Mouse (Mus musculus) lung, adult 2 months (tissue): ENCODE results near the gene Fkbp2.

Experiments used
- CTCF ChIP-seq: fragments of 200-500 bp; IDR thresholded peaks from 2 replicates; pipeline ENCODE4 v1.5.1; 2011; ENCODE audit warnings: mild to moderate bottlenecking, low read length, control low read depth; ENCODE audit not compliant: insufficient read depth
- POLR2A ChIP-seq: fragments of 200-500 bp; IDR thresholded peaks from 2 replicates; pipeline ENCODE4 v1.6.1; 2011; ENCODE audit warnings: low read depth, mild to moderate bottlenecking, control low read depth, low read length, borderline replicate concordance; ENCODE audit errors: extremely low read depth

DNA sequence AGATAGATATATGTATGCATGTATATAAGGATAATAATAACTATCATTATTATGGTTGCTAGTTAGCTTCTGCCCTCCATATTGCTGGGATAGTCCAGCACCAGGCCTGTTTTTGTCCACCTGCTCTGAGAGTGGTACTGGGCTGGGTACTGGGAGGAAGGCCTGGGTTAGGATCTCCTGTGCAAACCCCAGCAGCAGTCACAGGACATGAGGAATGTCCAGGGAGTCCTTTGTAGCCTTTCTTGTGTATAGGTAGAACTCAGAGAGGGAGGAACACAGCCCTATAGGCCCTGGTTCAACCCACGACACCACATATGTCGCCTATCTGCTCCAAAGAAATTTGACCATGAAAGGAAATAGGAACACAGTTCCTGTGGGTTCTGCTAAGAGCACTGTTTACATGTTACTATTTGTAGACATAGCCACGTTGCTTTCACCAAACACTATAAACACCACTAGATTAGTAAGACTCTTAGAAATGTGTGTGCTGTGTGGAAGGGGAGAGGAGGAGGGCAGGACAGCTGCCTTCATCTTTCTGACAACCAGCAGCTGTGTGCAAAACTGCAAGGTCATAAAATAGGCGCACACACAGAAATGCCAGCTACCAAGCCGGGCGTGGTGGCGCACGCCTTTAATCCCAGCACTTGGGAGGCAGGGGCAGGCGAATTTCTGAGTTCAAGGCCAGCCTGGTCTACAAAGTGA, 26.7 kb upstream of the Fkbp2 start:
- no peak for TF ChIP-seq CTCF
- no peak for TF ChIP-seq POLR2A
